Mouse (Mus musculus) kidney, embryonic 16.5 days (tissue): ENCODE data around the gene Dnajb14. TPM values are rescaled to one million over a fixed set of nuclear protein-coding genes. Genes with fewer than 3 reads are reported as not detected.
"Not testable (repeated sequence)": the region's sequence is repeated elsewhere in the genome, so short reads cannot be mapped to it uniquely, and the experiment has no call there.

Experiments
- ATAC-seq: fragments of 200-750 bp; cut with Nextera tagmentation; 2 replicates; pipeline ENCODE4 v1.8.0; 2017; ENCODE audit warnings: moderate TSS enrichment; ENCODE audit not compliant: low FRiP score, low TSS enrichment
- H3K27ac ChIP-seq: fragments of 300-500 bp; sonication (generic); 2 replicates; pipeline ENCODE4 v1.5.1; 2014; ENCODE audit warnings: low read length
- H3K27me3 ChIP-seq: fragments of 300-500 bp; sonication (generic); 2 replicates; pipeline ENCODE4 v1.6.1; 2014; ENCODE audit warnings: low read length, control low read depth, mixed read lengths; ENCODE audit not compliant: insufficient read depth
- H3K36me3 ChIP-seq: fragments of 300-500 bp; sonication (generic); 2 replicates; pipeline ENCODE4 v1.6.1; 2014; ENCODE audit warnings: low read length, control low read depth, mixed read lengths; ENCODE audit not compliant: insufficient read depth
- H3K4me1 ChIP-seq: fragments of 300-500 bp; sonication (generic); 2 replicates; pipeline ENCODE4 v1.6.1; 2014; ENCODE audit warnings: low read length, control low read depth, mixed read lengths; ENCODE audit not compliant: insufficient read depth
- H3K4me2 ChIP-seq: fragments of 300-500 bp; sonication (generic); replicated peaks from 2 replicates; pipeline ENCODE4 v1.6.1; 2014; ENCODE audit warnings: low read depth, low read length
- H3K4me3 ChIP-seq: fragments of 300-500 bp; sonication (generic); 2 replicates; pipeline ENCODE4 v1.5.1; 2014; ENCODE audit warnings: mild to moderate bottlenecking, low read length
- H3K9ac ChIP-seq: fragments of 300-500 bp; sonication (generic); replicated peaks from 2 replicates; pipeline ENCODE4 v1.6.1; 2014; ENCODE audit warnings: low read length
- H3K9me3 ChIP-seq: fragments of 300-500 bp; sonication (generic); 2 replicates; pipeline ENCODE4 v1.6.1; 2016; ENCODE audit warnings: low read length, control low read depth
- WGBS: fragments of 180-500 bp; shearing (Covaris S2); extraction: QIAGEN DNeasy Blood & Tissue Kit; methylation state at CpG from one replicate; pipeline ENCODE4 v1.1.7; 2014; 5-methylcytosine and 5-hydroxymethylcytosine counted together
- polyA plus RNA-seq: library from polyadenylated mRNA; unstranded; fragments of >200 nt; fragmentation: Nextera tagmentation; extraction: Ambion mirVana; gene quantifications from 2 replicates; pipeline ENCODE4 v1.2.1, GENCODE M21; 2015

Dnajb14 gene
- polyA plus RNA-seq, 1 experiment from 2014 or later, result 6.3 TPM

- ATAC-seq, result no peak
- Histone ChIP-seq H3K27me3 (no peaks in the 10 kb centered on the region), H3K4me2 (no peak overlapping the region), H3K4me1 (no peaks in the 10 kb centered on the region), H3K9ac (no peak overlapping the region), H3K9me3 (no peaks in the 10 kb centered on the region), H3K4me3 (no peak overlapping the region), H3K36me3 (no peaks in the 10 kb centered on the region), H3K27ac (no peak overlapping the region)
- 74% methylated on average over 1 of the region's 1 CpGs for WGBS
Measured at GRCm38 (mm10) chr3:137842944-137843343, 24.5 kb upstream of the Dnajb14 start.

GRCm38 (mm10) chr3:137844263-137844662, 23.2 kb upstream of the Dnajb14 start:
- no peak for ATAC-seq
- H3K27ac ChIP-seq, result no peak overlapping the region
- H3K36me3 ChIP-seq, result no peaks in the 10 kb centered on the region
- H3K4me2 ChIP-seq, result no peak overlapping the region
- H3K4me3 ChIP-seq, result no peak overlapping the region
- H3K9ac ChIP-seq, result no peak overlapping the region
- WGBS, result 93% methylated on average over 3 of the region's 3 CpGs
- H3K9me3 ChIP-seq, result no peaks in the 10 kb centered on the region
- H3K27me3 ChIP-seq, result no peaks in the 10 kb centered on the region
- H3K4me1 ChIP-seq, result no peaks in the 10 kb centered on the region

GRCm38 (mm10) chr3:137846552-137846951, 20.9 kb upstream of the Dnajb14 start:
- Histone ChIP-seq H3K4me1 (no peaks in the 10 kb centered on the region), H3K4me3 (no peak overlapping the region), H3K9me3 (peaks cover 3% of the 10 kb centered on the region; the same call in 1 of the 2 replicates), H3K36me3 (no peaks in the 10 kb centered on the region), H3K27ac (no peak overlapping the region), H3K9ac (no peak overlapping the region), H3K4me2 (no peak overlapping the region), H3K27me3 (no peaks in the 10 kb centered on the region)
- no peak for ATAC-seq
- 76% methylated on average over 5 of the region's 5 CpGs for WGBS

GRCm38 (mm10) chr3:137848354-137848753, 19.1 kb upstream of the Dnajb14 start:
- Histone ChIP-seq H3K9me3 (peaks cover 7% of the 10 kb centered on the region), H3K4me1 (no peaks in the 10 kb centered on the region), H3K9ac (no peak overlapping the region), H3K4me3 (no peak overlapping the region), H3K27me3 (no peaks in the 10 kb centered on the region), H3K4me2 (no peak overlapping the region), H3K27ac (no peak overlapping the region), H3K36me3 (no peaks in the 10 kb centered on the region)
- no peak for ATAC-seq
- WGBS, result 92% methylated on average over 9 of the region's 9 CpGs

- ATAC-seq, result no peak
- H3K4me1 ChIP-seq, result no peaks in the 10 kb centered on the region
- H3K27ac ChIP-seq, result no peak overlapping the region
- no peak overlapping the region for H3K4me2 ChIP-seq
- H3K27me3 ChIP-seq, result no peaks in the 10 kb centered on the region
- no peak overlapping the region for H3K4me3 ChIP-seq
- WGBS, result 86% methylated on average over 5 of the region's 5 CpGs
- no peaks in the 10 kb centered on the region for H3K36me3 ChIP-seq
- H3K9me3 ChIP-seq, result peaks cover 7% of the 10 kb centered on the region
- H3K9ac ChIP-seq, result no peak overlapping the region
Measured at GRCm38 (mm10) chr3:137849697-137850096, 17.8 kb upstream of the Dnajb14 start.

GRCm38 (mm10) chr3:137851196-137851595, 16.3 kb upstream of the Dnajb14 start:
- Histone ChIP-seq H3K4me2 (no peak overlapping the region), H3K4me1 (no peaks in the 10 kb centered on the region), H3K4me3 (no peak overlapping the region), H3K9ac (no peak overlapping the region), H3K9me3 (peaks cover 7% of the 10 kb centered on the region), H3K27me3 (no peaks in the 10 kb centered on the region), H3K36me3 (no peaks in the 10 kb centered on the region), H3K27ac (no peak overlapping the region)
- 90% methylated on average over 2 of the region's 2 CpGs for WGBS
- no peak for ATAC-seq

GRCm38 (mm10) chr3:137853011-137853410, 14.5 kb upstream of the Dnajb14 start:
- not testable (repeated sequence) for H3K36me3 ChIP-seq, H3K27ac ChIP-seq, H3K27me3 ChIP-seq, H3K4me3 ChIP-seq, H3K4me2 ChIP-seq, H3K9ac ChIP-seq, H3K9me3 ChIP-seq, H3K4me1 ChIP-seq, ATAC-seq
- 87% methylated on average over 1 of the region's 1 CpGs for WGBS

GRCm38 (mm10) chr3:137855328-137855727, 12.1 kb upstream of the Dnajb14 start:
- Histone ChIP-seq H3K4me1 (no peaks in the 10 kb centered on the region), H3K27me3 (no peaks in the 10 kb centered on the region), H3K9ac (no peak overlapping the region), H3K36me3 (no peaks in the 10 kb centered on the region), H3K27ac (no peak overlapping the region), H3K4me3 (no peak overlapping the region), H3K9me3 (peaks cover 7% of the 10 kb centered on the region), H3K4me2 (no peak overlapping the region)
- WGBS, result 71% methylated on average over 3 of the region's 3 CpGs
- no peak for ATAC-seq

- Histone ChIP-seq H3K4me1 (no peaks in the 10 kb centered on the region), H3K27me3 (no peaks in the 10 kb centered on the region), H3K9ac (no peak overlapping the region), H3K4me2 (no peak overlapping the region), H3K4me3 (no peak overlapping the region), H3K27ac (no peak overlapping the region), H3K36me3 (no peaks in the 10 kb centered on the region), H3K9me3 (peaks cover 6% of the 10 kb centered on the region)
- 64% methylated on average over 7 of the region's 7 CpGs for WGBS
- no peak for ATAC-seq
Measured at GRCm38 (mm10) chr3:137856061-137856460, 11.4 kb upstream of the Dnajb14 start.

- no peaks in the 10 kb centered on the region for H3K27me3 ChIP-seq
- no peak overlapping the region for H3K9ac ChIP-seq
- no peak overlapping the region for H3K4me3 ChIP-seq
- no peaks in the 10 kb centered on the region for H3K36me3 ChIP-seq
- 60% methylated on average over 8 of the region's 8 CpGs for WGBS
- no peak for ATAC-seq
- H3K9me3 ChIP-seq, result no peaks in the 10 kb centered on the region
- no peak overlapping the region for H3K4me2 ChIP-seq
- H3K4me1 ChIP-seq, result 0 out of 2 replicates have a peak, but pooled peaks cover 4% of the 10 kb centered on the region
- no peak overlapping the region for H3K27ac ChIP-seq
Measured at GRCm38 (mm10) chr3:137860394-137861170, 6.9 kb upstream of the Dnajb14 start.
